Mouse (Mus musculus): ENCODE results near the gene Iqch. TPM values are rescaled to one million over a fixed set of nuclear protein-coding genes. Genes with fewer than 3 reads are reported as not detected.
"Not testable (repeated sequence)": the region's sequence is repeated elsewhere in the genome, so short reads cannot be mapped to it uniquely, and the experiment has no call there.

Iqch gene
- total RNA-seq, 2 experiments from 2014 or later, result 0.20 TPM; not detected in 1

DNA sequence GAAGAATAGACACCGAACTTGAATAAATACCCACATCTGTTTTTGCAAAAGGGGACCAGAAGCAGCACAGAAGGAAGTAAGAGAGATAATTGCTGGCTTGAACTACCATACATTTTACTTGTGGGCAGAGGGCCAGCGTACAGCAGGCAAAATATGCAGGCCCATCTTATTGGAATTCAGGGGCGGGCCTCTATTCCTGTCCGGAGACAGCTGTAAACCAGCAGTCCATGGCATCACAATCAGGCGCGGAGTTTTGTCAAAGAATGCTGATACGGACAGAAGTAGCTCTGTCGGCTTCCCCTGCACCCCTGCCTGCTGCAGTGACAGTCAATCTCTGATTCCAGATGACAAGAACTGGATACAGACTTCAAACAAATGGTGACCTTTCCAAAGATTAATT is 33.5 kb downstream of the Iqch start:
- no peak for DNase-seq (ENCODE audit: low spot score in 2 of 2)

DNA sequence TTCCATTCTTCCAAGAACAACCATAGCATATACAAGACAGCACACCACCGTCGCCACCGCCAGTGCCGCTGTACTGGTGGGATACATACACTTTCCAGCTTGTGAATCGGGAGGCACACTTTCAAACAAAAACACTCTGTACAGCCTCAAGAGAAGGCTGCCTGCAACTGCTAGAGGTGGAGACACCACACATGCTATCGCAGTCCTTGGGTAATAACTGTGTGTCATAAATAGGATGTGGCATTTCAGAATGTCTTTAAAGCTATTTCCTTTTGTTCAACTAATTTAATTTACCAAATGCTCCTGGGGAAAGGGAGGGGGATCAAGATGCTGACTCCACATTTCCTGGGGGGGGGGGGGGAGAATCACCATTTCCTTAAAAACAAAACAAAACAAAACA is 34.0 kb downstream of the Iqch start:
- no peak for DNase-seq (ENCODE audit: low spot score in 2 of 2)

DNA sequence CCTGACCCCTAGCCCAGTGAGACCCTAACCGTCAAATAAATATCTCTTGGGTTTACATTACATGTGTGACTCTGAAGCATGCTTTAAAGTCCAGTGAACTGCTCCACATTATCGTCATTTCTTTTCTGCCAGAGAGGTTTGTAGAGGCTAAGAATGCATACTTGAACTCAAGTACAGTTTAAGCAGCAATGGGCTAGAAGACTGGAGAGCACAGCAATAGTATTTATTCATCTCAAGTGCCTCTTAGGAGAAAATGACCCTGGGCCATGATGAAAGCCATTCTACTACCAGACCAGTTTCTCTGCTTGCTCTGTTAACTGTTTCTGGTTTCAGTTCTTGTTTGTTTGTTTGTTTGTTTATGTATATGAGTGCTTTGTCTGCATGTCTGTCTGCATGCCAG is 38.9 kb downstream of the Iqch start:
- DNase-seq (ENCODE audit: low spot score in 2 of 2), result no peak

DNA sequence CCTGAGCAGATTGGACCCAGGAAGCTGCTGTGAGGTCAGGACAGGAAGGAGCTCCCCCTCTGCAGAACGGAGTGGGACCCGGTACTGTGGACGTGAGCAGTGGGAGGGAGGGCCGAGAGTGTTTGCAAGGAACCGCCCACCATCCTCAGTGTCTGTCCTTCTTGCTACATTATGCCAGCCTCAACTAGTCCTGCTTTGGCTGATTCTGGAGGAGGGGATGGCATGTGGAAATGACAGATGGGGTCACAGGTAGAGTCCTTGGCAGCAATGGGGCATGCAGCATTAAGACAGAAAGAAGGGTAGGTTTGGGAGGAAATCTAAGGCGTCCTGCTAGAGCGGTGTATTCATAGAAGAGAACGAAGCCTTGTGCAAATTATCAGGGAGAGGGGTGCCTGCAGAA is 40.4 kb downstream of the Iqch start:
- DNase-seq (ENCODE audit: low spot score in 2 of 2), result no peak

DNA sequence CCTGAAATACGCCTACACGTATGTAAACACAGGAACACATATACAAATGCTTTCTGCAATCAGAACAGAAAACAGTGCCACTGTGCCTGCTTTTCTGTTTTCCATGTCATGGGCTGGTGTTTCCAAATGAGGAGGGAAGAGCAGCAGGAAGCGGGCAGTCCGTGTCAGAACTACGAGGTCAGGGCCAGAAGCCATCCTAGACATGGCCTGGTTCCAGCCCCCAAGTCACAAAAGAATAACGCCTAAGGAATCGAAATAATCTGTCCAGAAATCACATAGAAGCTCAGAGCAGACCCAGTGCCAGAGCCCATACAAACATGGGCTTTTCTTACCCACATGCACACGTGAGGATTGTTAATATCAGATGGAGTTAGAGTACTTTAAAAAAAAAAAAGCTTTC is 45.4 kb downstream of the Iqch start:
- no peak for DNase-seq (ENCODE audit: low spot score in 2 of 2)

DNA sequence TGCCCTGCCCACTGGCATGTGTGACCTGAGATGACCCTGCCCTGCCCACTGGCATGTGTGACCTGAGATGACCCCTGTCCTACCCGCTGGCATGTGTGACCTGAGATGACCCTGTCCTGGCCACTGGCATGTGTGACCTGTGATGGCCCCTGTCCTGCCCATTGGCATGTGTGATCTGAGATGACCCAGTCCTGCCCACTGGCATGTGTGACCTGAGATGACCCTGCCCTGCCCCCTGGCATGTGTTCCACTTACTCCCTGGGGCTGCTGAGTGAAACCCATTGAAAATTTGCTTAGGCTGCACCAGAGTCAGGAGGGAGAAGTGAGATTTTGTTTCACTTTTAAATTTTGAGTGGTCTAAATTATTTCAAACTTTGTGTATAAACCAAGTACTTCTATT is 46.0 kb downstream of the Iqch start:
- no peak for DNase-seq (ENCODE audit: low spot score in 2 of 2)

DNA sequence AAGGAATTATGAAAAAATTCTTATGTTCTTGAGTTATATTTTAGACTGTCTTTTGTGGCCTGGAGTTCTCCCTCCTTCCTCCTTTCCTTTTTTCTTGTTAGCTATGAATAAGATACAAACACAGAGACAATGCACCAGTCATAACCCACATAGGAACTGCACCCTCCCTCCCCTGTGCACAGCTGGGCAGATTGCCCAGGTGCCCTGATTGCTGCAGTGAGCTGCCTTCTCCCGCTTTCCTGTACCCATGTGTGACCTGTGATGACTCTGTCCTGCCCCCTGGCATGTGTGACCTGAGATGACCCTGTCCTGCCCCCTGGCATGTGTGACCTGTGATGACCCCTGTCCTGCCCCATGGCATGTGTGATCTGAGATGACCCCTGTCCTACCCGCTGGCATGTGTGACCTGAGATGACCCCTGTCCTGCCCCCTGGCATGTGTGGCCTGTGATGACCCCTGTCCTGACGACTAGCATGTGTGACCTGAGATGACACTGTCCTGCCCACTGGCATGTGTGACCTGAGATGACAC is 46.8 kb downstream of the Iqch start:
- no peak for DNase-seq (ENCODE audit: low spot score in 2 of 2)

DNA sequence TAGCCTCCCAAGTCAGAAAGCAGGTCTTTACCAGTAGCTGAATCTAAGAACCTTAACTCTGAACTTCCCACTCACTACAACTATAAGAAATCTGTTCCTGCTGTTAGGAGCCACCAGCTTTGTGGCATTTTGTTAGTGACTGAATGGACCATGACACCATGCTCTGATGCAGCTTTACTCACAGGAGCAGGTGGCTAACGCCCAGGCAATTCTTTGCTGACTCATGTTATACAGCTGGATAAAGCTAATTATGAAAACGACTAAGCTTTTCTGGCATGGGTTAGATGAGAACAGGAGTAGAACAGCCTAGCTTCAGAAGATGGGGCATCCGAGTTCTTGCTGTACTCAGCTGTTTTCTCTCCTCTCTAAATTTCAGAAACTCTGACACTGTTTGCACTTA is 48.7 kb downstream of the Iqch start:
- no peak for DNase-seq (ENCODE audit: low spot score in 2 of 2)

DNA sequence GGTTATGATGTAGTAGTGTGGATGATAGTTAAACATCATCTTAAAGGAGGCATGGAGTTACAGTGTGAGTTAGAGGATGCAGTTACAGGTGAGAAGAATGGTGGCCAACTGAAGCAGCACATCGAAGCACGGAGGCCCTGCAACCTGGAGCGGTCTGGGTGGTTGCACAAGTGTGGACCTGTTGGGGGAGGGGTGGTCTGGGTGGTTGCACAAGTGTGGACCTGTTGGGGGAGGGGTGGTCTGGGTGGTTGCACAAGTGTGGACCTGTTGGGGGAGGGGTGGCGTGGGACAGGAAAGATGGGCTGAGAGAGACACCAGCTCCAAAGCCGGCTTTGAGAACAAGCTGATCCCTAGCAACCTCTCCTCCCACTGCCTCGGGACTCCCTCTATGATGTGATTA is 51.6 kb downstream of the Iqch start:
- DNase-seq (ENCODE audit: low spot score in 2 of 2), result not testable (repeated sequence)

DNA sequence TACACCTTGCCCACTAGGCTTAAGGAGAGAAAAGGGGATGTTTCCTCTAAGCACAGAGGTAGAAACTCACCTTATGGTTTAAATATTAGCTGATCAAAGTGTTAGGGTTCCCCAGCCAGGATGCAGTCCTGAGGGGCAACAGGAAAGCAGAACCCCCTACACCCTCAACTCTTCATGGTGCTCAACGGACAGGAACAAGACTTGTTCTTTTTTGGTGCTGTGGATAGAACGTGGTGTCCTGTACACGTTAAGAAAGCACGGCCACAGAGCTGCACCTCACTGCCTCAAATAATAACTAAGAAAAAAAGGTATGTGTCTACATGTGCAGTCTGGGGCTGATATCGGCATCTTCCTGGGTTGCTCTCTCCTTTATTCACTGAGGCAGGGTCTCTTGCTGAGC is 53.3 kb downstream of the Iqch start:
- DNase-seq (ENCODE audit: low spot score in 2 of 2), result no peak

DNA sequence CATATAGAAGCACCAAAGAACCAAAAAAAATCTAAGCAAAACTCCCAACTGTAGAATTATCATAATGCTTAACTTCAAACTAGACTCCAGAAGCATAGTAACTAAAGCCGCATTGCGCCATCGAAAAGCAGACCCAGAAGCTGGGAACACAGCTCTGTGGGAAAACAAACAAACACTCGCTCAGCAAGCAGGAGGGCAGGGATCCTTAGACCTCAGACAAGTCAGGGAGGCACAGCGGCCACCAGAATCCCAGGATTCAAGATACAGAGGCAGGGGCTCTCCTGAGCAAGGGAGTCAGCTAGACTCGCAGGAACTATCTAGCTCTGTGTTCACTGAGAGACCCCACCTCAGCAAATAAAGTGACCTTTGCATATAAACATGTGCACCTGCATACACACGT is 60.4 kb downstream of the Iqch start:
- no peak for DNase-seq (ENCODE audit: low spot score in 2 of 2)

DNA sequence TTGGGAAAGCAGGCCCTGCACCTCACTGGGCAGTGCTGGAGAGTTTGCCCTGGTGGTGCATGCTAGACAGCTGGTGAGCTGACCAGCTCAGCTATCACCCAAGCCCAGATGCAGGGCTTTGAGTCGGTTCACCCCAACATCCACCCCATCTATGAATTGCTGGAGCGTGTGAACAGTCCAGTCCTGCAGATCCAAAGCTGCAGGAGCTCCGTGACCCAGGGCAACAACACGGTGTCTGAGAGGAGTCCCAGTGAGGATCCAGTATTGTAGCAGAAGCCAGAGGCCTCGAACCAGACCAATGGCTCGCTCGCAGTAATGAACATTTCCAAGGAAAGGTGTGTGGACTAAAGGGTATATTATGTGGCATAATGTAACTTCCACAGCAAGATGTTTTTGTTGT is 61.0 kb downstream of the Iqch start:
- no peak for DNase-seq (ENCODE audit: low spot score in 2 of 2)

DNA sequence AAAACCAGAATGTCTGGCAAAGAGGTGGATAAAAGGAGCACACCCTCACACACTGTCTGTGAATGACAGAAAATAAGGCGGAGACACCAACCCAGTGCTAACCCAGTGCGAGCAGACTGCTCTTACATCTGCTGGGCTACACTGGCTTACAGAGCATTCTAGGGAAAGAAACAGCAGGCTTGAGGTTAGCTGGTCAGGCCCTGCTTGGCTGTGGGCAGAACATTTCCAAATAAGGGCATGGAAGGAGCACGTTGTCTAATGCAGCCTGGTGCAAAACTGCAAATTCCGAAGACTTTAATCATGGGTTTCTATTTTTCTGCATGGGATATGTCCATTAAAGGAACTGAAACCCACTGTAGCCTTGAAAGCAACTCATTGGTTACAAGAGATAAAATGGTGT is 64.8 kb downstream of the Iqch start:
- DNase-seq (ENCODE audit: low spot score in 2 of 2), result no peak

DNA sequence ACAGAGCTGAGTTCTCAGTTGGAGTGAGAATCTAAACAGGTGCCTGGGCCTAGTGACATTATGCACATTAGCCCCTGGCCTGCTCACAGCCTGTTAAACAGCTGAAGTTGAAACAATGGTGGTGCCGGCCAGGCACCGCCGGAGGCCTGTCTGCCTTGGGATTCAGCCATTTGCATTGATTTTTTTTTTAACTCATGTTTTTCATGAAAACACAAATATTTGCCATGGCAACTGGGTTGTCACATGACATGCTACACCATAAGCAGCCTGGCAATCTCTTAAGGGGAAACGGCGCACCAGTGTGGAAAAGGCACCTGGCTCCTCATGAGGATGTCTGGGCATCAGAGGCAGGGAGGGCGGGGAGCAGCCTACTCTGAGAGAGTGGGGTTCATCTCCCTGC is 67.3 kb downstream of the Iqch start:
- DNase-seq (ENCODE audit: low spot score in 2 of 2), result no peak

DNA sequence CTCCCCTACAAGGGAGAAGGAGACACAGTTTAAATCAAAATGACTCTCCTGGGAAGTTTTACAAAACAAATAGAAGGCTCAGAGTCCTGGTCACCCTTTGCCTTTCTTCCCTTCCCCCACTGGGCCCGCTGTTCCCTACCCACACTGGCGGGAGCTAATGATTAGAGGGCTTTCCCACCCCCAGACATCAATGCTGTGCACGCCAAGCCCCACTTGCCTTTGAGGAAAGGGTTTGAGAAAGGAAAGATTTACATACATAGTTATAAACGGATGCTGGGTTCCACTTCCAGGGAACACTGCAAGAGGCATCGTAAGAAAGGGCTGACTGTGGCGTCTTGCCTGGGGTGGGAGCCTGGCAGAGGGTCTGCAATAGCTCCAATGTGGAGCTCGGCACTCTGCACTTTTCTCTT is 67.9 kb downstream of the Iqch start:
- no peak for DNase-seq (ENCODE audit: low spot score in 2 of 2)

DNA sequence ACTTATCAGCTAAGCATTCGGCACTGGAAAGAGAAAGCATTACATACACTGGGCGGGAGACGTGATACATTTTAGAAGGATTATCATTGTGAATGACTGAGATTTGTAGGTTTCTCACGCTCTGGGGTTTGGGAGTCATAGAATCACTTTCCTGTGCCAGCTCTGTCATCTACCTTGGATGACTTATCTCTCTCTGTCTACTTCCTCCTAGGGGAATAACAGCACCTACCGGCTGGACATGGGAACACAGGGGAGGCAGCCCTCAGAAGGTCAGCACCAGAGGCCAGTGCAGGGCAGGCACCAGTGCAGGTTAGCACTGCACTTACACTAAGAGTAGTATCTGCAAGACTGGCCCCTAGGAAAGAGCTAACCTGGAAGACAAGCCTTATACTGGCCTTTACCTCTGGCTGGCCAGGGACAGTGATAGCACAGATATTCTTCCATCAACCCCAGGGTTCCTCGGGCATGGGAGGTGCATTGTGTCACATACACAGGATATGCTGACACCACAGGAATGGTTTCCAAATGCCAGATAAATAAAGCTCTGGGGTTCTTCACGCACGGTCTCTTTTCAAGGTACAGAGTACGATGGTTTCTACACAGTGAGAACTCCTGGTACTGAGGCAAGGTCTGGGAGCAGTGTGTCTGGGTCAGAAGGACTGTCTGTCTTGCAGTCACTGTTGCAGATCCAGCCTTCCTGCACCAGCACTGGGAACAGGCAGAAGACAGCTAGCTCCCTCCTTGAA is 69.2 kb downstream of the Iqch start:
- DNase-seq (ENCODE audit: low spot score in 2 of 2), result no peak

DNA sequence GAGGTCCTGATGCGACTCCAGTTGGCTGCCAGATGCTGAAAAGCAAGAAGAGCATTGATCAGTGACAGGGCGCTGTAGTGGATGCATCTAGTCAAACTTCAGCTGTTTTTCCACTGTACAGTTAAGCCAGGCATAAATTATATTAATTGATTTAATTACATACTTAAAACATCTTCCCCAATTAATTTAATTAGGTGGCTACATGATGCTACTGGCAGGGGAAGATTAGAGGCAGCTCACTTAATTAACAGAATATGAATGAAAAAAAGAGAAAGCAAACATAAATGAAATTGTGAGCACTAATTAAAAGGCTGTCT is 78.4 kb downstream of the Iqch start:
- no peak for DNase-seq (ENCODE audit: low spot score in 2 of 2)

DNA sequence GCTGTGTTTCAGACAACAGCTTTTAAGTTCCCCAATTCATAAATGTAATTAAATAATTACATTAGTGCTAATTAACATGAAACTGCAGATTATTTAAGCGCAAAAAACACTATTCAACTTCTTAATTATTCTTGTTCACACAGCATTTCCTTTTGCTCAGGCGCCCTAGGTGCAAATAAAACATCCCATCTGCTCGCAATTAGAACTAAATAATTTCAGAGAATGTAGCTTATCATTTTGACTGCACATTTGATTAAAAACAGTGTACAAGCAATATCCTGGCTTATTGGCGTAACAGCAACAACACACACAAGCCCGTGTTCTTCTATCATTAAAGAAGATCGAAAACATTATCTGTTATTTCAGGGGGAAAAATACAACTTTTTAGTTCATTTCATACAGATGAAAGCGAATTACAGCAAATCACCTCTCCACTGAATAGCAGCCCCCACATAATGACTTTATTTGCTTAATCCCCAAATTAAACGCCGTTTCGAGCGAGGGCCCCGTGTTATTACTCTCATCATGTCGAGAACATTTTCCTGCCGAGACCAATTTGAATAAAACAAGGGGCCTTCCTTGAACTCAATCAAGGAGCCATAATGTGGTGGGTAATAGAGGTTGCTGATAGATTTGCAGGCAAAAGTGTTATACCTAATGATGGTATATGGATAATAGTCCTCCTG is 78.9 kb downstream of the Iqch start:
- no peak for DNase-seq (ENCODE audit: low spot score in 2 of 2)

DNA sequence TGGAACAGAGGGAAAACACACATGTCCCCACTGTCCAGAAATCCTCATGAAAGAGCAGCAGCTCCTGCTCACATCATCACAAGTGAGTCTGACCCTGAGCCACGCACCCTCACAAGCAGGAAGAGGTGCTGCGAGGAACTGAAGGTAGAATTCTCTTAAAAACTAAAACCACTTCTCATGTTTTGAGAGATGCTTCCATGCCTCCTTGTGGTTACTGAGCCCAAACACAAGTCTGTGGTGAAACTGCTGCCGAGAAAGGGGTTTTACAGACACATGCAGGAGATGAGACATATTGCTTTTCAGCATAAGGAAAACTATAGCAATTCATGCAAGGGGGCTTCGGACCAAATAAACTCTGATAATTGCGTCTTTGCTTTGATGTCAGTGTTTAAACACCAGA is 89.4 kb downstream of the Iqch start:
- DNase-seq (ENCODE audit: low spot score in 2 of 2), result no peak

DNA sequence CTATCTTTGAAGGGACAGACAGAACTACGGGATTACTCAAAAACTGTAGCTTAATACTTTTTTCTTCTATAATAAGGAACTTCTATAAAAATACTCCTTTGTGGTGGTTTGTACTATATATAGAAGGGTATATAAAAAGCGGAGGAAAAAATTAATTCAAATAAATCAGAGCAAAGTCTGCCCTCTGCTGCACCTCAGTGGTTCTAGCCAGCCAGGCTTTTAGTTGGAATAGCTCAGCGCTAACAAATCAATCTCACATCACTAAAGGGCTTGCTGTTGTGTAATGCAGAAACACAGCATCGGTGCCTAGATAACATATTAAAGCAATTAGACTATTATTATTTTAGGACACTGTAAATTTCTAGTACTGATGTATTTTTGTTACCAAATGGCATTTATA is 91.3 kb downstream of the Iqch start:
- DNase-seq (ENCODE audit: low spot score in 2 of 2), result no peak

DNA sequence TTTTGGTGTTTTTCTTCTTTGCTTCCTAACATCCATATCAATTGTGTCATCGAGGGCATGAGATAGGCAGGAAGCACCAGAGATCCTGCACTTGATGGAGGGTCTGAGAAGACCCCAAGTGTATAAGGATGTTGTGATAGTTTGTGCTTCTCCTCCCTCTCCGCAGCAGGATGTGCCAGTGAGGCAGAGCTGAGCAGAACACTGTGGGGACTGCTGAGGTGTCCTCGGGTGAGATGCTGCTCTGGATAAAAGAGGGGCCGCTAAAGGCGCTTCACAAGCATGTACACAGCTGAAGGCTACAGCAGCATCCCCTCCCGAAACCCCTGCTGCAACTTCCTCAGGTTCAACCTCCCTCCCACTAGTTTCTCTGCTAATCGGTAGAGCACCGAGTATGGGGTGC is 95.2 kb downstream of the Iqch start:
- no peak for DNase-seq (ENCODE audit: low spot score in 2 of 2)

DNA sequence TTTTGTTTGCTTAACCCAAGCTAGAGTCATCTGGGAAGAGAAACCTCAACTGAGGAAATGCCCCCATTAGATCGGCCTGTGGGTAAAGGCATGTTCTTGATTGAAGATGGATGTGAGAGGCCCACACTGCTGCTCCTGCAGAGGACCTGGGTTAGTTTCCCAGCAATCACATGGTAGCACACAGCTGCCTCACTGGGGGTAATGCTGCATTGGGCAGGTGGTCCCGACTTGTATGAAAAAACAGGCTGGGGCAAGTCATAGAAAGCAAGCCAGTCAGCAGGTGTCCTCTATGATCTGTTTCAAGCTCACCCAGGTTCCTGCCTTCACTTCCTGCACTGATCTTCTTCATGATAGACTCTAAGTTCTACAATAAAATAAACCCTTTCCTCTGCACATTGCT is 98.4 kb downstream of the Iqch start:
- DNase-seq (ENCODE audit: low spot score in 2 of 2), result no peak

DNA sequence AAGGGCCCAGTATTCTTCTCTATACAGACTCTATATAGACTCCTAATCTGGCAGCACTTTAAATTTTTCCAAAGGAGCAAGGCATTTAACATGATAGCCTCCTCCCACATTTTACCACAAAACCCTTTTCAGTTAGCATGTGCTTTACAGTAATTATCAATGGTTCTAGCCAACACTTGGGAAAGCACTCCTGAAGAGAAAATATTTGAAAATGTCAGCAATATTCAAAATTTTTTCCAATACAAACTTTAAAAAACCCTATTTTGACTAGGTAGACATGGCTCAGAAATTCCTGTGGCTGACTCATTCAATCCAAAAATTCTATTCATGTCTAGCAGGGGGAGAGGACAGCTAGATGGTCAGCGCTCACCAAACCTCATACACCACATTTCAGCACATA is 100.8 kb downstream of the Iqch start:
- DNase-seq (ENCODE audit: low spot score in 2 of 2), result no peak

All from adrenal gland, postnatal 4 days (tissue).